Mouse (Mus musculus) kidney, embryonic 14.5 days (tissue): Measurements from ENCODE around the gene Hdgfl3. TPM values are rescaled to one million over a fixed set of nuclear protein-coding genes. Genes with fewer than 3 reads are reported as not detected.

Experiments used
- ATAC-seq: fragments of 200-750 bp; cut with Nextera tagmentation; 2 replicates; pipeline ENCODE4 v1.8.0; 2017; ENCODE audit warnings: moderate number of reproducible peaks, mild to moderate bottlenecking, moderate TSS enrichment, moderate library complexity; ENCODE audit not compliant: low FRiP score, low TSS enrichment
- H3K27ac ChIP-seq: fragments of 300-500 bp; sonication (generic); 2 replicates; pipeline ENCODE4 v1.5.1; 2014; ENCODE audit warnings: low read depth, mild to moderate bottlenecking, low read length, moderate library complexity, mixed read lengths
- H3K27me3 ChIP-seq: fragments of 300-500 bp; sonication (generic); 2 replicates; pipeline ENCODE4 v1.6.1; 2014; ENCODE audit warnings: mild to moderate bottlenecking, low read length; ENCODE audit not compliant: control insufficient read depth, insufficient read depth
- H3K36me3 ChIP-seq: fragments of 300-500 bp; sonication (generic); 2 replicates; pipeline ENCODE4 v1.6.1; 2014; ENCODE audit warnings: low read length, mixed read lengths; ENCODE audit not compliant: control insufficient read depth, insufficient read depth
- H3K4me1 ChIP-seq: fragments of 300-500 bp; sonication (generic); 2 replicates; pipeline ENCODE4 v1.6.1; 2014; ENCODE audit warnings: low read length, mixed read lengths; ENCODE audit not compliant: control insufficient read depth, insufficient read depth
- H3K4me2 ChIP-seq: fragments of 300-500 bp; sonication (generic); replicated peaks from 2 replicates; pipeline ENCODE4 v1.6.1; 2014; ENCODE audit warnings: low read depth, mild to moderate bottlenecking, low read length
- H3K4me3 ChIP-seq: fragments of 300-500 bp; sonication (generic); 2 replicates; pipeline ENCODE4 v1.5.1; 2014; ENCODE audit warnings: mild to moderate bottlenecking, low read length
- H3K9ac ChIP-seq: fragments of 300-500 bp; sonication (generic); 2 replicates; pipeline ENCODE4 v1.6.1; 2014; ENCODE audit warnings: low read depth, mild to moderate bottlenecking, low read length, moderate library complexity
- H3K9me3 ChIP-seq: fragments of 300-500 bp; sonication (generic); 2 replicates; pipeline ENCODE4 v1.6.1; 2016; ENCODE audit warnings: low read length; ENCODE audit not compliant: control insufficient read depth
- WGBS: fragments of 180-500 bp; shearing (Covaris S2); extraction: QIAGEN DNeasy Blood & Tissue Kit; methylation state at CpG from one replicate; pipeline ENCODE4 v1.1.7; 2014; 5-methylcytosine and 5-hydroxymethylcytosine counted together
- polyA plus RNA-seq: library from polyadenylated mRNA; unstranded; fragments of >200 nt; fragmentation: Nextera tagmentation; extraction: Ambion mirVana; gene quantifications from 2 replicates; pipeline ENCODE4 v1.2.1, GENCODE M21; 2014

Hdgfl3 gene
- polyA plus RNA-seq, result 21.5 and 21.6 TPM in 2 replicates

- no peaks in the 10 kb centered on the region for H3K27me3 ChIP-seq
- no peaks in the 10 kb centered on the region for H3K36me3 ChIP-seq
- peak within 1 kb of the TSS; percentile 84 for H3K4me2 ChIP-seq
- H3K4me3 ChIP-seq, result peak within 1 kb of the TSS; percentile 88
- ATAC-seq, result peak; percentile 86
- H3K4me1 ChIP-seq, result 0 out of 2 replicates have a peak, but pooled peaks cover 4% of the 10 kb centered on the region
- no peaks in the 10 kb centered on the region for H3K9me3 ChIP-seq
- peak within 1 kb of the TSS; percentile 83 for H3K27ac ChIP-seq
- WGBS, result under 1% methylated on average over 51 of the region's 63 CpGs
- peak within 1 kb of the TSS; percentile 93 for H3K9ac ChIP-seq
Measured at GRCm38 (mm10) chr7:81934267-81934745, at the start of gene Hdgfl3. TSS of gene Hdgfl3 (minus strand) at chr7:81934473.

DNA sequence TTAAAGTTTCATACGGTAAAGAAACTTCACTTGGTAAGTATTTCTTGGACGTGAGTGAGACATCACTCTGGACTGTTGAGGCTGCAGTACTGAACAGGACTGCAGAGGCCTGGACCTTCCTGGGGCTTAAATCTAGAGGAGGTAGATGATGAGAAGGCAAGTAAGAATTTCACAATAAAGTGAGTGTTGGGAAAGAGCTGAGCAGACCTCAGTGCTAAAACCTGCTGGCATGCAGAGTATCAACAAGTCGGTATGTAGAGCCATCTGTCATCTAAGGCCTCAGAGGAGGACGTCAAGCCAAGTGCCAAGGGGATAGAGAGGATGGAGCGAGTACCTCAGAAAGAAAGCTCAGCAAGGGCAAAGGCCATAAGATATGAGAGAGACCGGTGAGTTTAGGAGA lies 49.4 kb upstream of the Hdgfl3 start:
- 80% methylated on average over 6 of the region's 6 CpGs for WGBS
- no peaks in the 10 kb centered on the region for H3K4me1 ChIP-seq
- ATAC-seq, result no peak
- no peaks in the 10 kb centered on the region for H3K36me3 ChIP-seq
- H3K27ac ChIP-seq, result no peak overlapping the region
- H3K9ac ChIP-seq, result no peak overlapping the region
- no peaks in the 10 kb centered on the region for H3K9me3 ChIP-seq
- no peak overlapping the region for H3K4me2 ChIP-seq
- H3K4me3 ChIP-seq, result no peak overlapping the region
- peaks cover 6% of the 10 kb centered on the region for H3K27me3 ChIP-seq

DNA sequence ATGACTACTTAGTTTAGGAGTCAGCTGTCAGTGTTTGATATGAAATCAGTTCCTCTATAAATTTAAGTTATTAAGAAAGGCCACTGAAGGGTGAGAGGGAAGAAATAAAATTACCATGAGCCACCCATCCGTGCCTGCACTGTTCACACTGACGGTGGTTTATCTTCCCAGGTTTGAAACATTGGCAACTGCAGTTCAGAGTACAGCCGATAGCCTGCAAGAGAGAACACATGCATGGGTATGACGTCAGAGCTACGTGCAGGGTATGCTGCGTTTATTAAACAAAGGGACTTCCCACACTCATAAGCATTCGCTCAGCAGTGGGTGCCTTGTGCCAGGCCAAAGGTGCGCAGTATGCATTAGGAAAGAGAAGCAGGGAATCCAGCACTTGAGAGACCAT lies 44.0 kb upstream of the Hdgfl3 start:
- ATAC-seq, result no peak
- no peak overlapping the region for H3K4me3 ChIP-seq
- no peak overlapping the region for H3K27ac ChIP-seq
- no peaks in the 10 kb centered on the region for H3K9me3 ChIP-seq
- no peaks in the 10 kb centered on the region for H3K4me1 ChIP-seq
- no peak overlapping the region for H3K4me2 ChIP-seq
- H3K9ac ChIP-seq, result no peak overlapping the region
- WGBS, result 85% methylated on average over 8 of the region's 8 CpGs
- no peaks in the 10 kb centered on the region for H3K27me3 ChIP-seq
- no peaks in the 10 kb centered on the region for H3K36me3 ChIP-seq

DNA sequence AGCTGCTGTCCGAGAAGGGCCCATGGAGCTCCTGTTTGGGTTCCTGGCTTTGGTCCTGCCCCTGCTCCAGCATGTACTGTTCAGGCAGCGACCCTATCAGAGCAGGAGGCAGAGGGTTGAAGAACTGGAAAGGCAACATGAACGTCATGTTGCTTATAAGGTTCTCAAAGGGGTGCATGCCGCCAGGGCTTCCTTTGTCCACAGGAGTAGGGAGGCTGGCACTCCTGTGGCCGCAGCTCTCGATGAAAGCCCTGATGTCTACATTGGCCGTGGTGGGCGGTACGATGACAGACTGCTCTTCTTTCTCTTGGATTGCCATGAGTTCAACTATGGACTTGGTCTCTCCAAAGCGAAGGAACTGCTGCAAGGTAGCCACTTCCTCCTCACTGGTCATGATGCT lies 40.3 kb upstream of the Hdgfl3 start:
- no peaks in the 10 kb centered on the region for H3K4me1 ChIP-seq
- H3K27me3 ChIP-seq, result no peaks in the 10 kb centered on the region
- no peak overlapping the region for H3K9ac ChIP-seq
- no peaks in the 10 kb centered on the region for H3K9me3 ChIP-seq
- 94% methylated on average over 10 of the region's 10 CpGs for WGBS
- H3K27ac ChIP-seq, result no peak overlapping the region
- no peaks in the 10 kb centered on the region for H3K36me3 ChIP-seq
- no peak overlapping the region for H3K4me3 ChIP-seq
- no peak overlapping the region for H3K4me2 ChIP-seq
- no peak for ATAC-seq

- no peaks in the 10 kb centered on the region for H3K9me3 ChIP-seq
- H3K27ac ChIP-seq, result no peak overlapping the region
- H3K4me3 ChIP-seq, result no peak overlapping the region
- H3K4me1 ChIP-seq, result no peaks in the 10 kb centered on the region
- 89% methylated on average over 12 of the region's 12 CpGs for WGBS
- no peak overlapping the region for H3K9ac ChIP-seq
- H3K36me3 ChIP-seq, result no peaks in the 10 kb centered on the region
- ATAC-seq, result no peak
- H3K4me2 ChIP-seq, result no peak overlapping the region
- H3K27me3 ChIP-seq, result no peaks in the 10 kb centered on the region
Measured at GRCm38 (mm10) chr7:81973939-81974338, 39.7 kb upstream of the Hdgfl3 start.

- no peak for ATAC-seq
- Histone ChIP-seq H3K4me1 (no peaks in the 10 kb centered on the region), H3K4me3 (no peak overlapping the region), H3K36me3 (no peaks in the 10 kb centered on the region), H3K4me2 (no peak overlapping the region), H3K27me3 (no peaks in the 10 kb centered on the region), H3K9ac (no peak overlapping the region), H3K9me3 (no peaks in the 10 kb centered on the region), H3K27ac (no peak overlapping the region)
- 94% methylated on average over 5 of the region's 5 CpGs for WGBS
Measured at GRCm38 (mm10) chr7:81973339-81973738, 39.1 kb upstream of the Hdgfl3 start.

DNA sequence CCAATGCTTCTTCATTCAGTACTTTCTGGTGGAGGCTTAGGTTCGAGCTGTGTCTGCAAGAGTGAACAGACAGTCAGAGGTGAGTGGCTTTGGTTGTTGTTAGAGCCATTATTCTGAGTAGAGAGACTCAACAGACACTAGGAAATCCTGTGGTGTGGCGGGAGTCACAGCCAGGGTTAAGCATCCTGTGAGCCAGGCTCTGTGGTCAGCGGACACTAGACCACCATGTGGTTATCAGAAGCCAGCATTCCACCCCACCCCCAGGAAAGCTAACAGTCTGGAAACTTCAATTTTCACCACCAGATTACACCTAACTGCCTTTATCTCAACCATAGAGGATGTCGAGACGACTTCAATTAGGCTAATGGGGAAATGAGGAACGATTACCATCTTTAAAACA lies 34.7 kb upstream of the Hdgfl3 start:
- ATAC-seq, result no peak
- Histone ChIP-seq H3K4me1 (no peaks in the 10 kb centered on the region), H3K27me3 (no peaks in the 10 kb centered on the region), H3K36me3 (no peaks in the 10 kb centered on the region), H3K4me3 (no peak overlapping the region), H3K4me2 (no peak overlapping the region), H3K9ac (no peak overlapping the region), H3K27ac (no peak overlapping the region), H3K9me3 (no peaks in the 10 kb centered on the region)
- WGBS, result 81% methylated on average over 6 of the region's 6 CpGs

GRCm38 (mm10) chr7:81968451-81968850 lies 34.2 kb upstream of the Hdgfl3 start:
- Histone ChIP-seq H3K9me3 (no peaks in the 10 kb centered on the region), H3K27me3 (no peaks in the 10 kb centered on the region), H3K4me1 (no peaks in the 10 kb centered on the region), H3K9ac (no peak overlapping the region), H3K4me2 (no peak overlapping the region), H3K36me3 (no peaks in the 10 kb centered on the region), H3K27ac (no peak overlapping the region), H3K4me3 (no peak overlapping the region)
- no peak for ATAC-seq
- 86% methylated on average over 4 of the region's 4 CpGs for WGBS

- H3K4me1 ChIP-seq, result no peaks in the 10 kb centered on the region
- no peak overlapping the region for H3K27ac ChIP-seq
- H3K4me2 ChIP-seq, result no peak overlapping the region
- H3K4me3 ChIP-seq, result no peak overlapping the region
- ATAC-seq, result no peak
- no peaks in the 10 kb centered on the region for H3K36me3 ChIP-seq
- WGBS, result 87% methylated on average over 5 of the region's 5 CpGs
- no peaks in the 10 kb centered on the region for H3K9me3 ChIP-seq
- no peak overlapping the region for H3K9ac ChIP-seq
- H3K27me3 ChIP-seq, result no peaks in the 10 kb centered on the region
Measured at GRCm38 (mm10) chr7:81966195-81966594, 31.9 kb upstream of the Hdgfl3 start.
